Mouse (Mus musculus): ENCODE results near the gene Ephx4. TPM values are rescaled to one million over a fixed set of nuclear protein-coding genes. Genes with fewer than 3 reads are reported as not detected.
"Not testable (repeated sequence)": the region's sequence is repeated elsewhere in the genome, so short reads cannot be mapped to it uniquely, and the experiment has no call there.

The Ephx4 gene
- total RNA-seq (2021) = under 1 TPM in 1 of 2 experiments, not detected in 1; 0.26 TPM

GRCm38 (mm10) chr5:107402436-107402835, at the start of gene Ephx4:
Gene Ephx4, plus strand, starts transcription at chr5:107402736.
- intact Hi-C loops (cut with DNase I) = no loop called here
- DNase-seq (ENCODE audit: low spot score) = no peak

- DNase-seq (ENCODE audit: low spot score) = no peak
- intact Hi-C loops (cut with DNase I) = no loop called here
These were observed 48.6 kb upstream of the Ephx4 start for GRCm38 (mm10) chr5:107353981-107354380.

- intact Hi-C loops (cut with DNase I) = loop anchor here (5.0 kb wide), 1 partner anchor 82 kb away; the partner anchor contains the start of gene Btbd8
- peak; percentile 11 for DNase-seq (ENCODE audit: low spot score)
These were observed 46.7 kb upstream of the Ephx4 start for GRCm38 (mm10) chr5:107355801-107356200.

DNA sequence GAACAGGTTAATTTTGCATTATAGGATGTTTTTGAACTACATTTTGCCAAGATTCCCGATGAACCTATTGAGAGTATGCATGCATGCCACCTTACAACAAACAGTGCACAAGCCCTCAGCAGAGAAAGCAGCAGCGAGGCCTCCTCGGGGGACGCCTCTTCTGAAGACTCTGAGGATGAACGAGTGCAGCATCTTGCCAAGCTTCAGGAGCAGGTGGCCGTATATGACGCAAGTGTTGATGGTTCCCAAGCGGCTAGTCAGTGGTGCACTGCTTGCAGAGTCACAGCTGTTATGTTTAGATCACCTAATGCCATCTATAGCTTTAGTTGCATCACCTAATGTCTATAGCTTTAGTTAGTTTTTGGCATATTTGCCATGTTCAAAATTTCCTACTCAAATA, 44.8 kb upstream of the Ephx4 start:
- DNase-seq (ENCODE audit: low spot score) = no peak
- intact Hi-C loops (cut with DNase I) = loop anchor here (5.0 kb wide), 1 partner anchor 80 kb away; the partner anchor contains the start of gene Btbd8

DNA sequence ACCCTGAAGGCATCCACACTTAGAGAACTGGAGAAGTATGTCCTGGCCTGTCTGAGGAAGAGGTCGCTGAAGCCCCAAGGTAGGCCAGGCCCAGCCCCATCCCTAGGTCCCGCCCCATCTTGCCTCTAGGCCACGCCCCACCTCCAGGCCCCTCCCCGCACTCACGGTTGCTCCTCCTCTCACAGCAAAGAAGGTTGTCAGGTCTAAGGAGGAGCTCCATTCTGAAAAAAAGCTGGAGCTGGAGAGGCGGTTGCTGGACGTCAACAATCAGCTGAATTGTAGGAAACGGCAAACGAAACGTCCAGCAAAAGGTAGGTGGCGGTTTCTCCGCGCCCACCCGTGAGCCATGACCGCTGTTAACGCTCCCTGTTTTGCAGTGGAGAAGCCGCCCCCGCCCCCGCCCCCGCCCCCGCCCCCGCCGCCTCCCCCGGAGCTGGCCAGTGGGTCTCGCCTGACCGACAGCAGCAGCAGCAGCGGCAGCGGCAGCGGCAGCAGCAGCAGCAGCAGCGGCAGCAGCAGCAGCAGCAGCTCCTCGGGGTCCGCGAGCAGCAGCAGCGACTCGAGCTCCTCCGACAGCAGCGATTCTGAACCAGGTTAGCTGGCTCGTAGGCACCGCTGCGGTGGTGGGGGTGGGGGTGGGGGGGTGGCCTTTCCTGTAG, 43.0 kb upstream of the Ephx4 start:
- intact Hi-C loops (cut with DNase I) = loop anchor here (5.0 kb wide), 1 partner anchor 78 kb away; the partner anchor contains the start of gene Btbd8
- peak; percentile 79 for DNase-seq (ENCODE audit: low spot score)

DNA sequence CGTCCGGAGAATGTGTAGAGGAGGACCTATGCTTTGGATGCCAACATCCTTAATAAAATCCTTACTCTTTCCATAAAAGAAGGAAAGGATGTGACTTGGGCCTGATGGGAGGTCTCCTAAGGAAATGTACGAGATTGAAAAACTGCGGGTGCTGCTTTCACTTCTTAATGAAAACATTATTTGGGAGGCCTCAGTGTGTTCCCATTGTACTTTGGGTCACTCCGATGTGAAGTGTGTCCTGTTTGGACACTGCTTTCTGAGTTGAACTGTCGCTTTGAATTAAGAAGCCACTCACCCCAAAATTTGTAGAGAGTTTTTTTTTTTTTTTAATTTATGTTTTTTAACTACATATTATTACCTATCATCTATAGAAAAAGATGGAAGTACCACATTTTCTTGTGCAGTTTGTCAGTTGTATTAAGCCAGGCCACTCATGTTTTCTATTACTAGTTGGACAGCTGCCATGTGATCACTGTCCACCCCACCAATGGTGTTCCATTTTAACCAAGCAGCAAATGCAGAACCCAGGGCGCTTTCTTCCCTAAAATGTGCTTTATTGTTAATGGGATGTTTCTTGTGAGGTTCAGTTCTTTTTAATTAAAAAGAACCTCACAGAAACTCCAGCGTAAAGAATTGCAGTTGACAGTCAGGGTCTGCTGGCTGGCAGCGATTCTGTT, 42.3 kb upstream of the Ephx4 start:
- intact Hi-C loops (cut with DNase I) = no loop called here
- DNase-seq (ENCODE audit: low spot score) = no peak

- intact Hi-C loops (cut with DNase I) = no loop called here
These were observed 32.5 kb upstream of the Ephx4 start for GRCm38 (mm10) chr5:107370040-107370439.

GRCm38 (mm10) chr5:107371335-107371734, 31.2 kb upstream of the Ephx4 start:
- intact Hi-C loops (cut with DNase I) = no loop called here
- DNase-seq (ENCODE audit: low spot score) = no peak

More at GRCm38 (mm10) chr5:107370040-107370439, 32.5 kb upstream of the Ephx4 start:
- no peak for DNase-seq (ENCODE audit: low spot score)

- intact Hi-C loops (cut with DNase I) = no loop called here
- no peak for DNase-seq (ENCODE audit: low spot score)
These were observed 29.3 kb upstream of the Ephx4 start for GRCm38 (mm10) chr5:107373256-107373655.

GRCm38 (mm10) chr5:107386448-107386847, 16.1 kb upstream of the Ephx4 start:
- DNase-seq (ENCODE audit: low spot score); intact Hi-C loops (cut with DNase I): not testable (repeated sequence)

- intact Hi-C loops (cut with DNase I) = no loop called here
- DNase-seq (ENCODE audit: low spot score) = no peak
These were observed 14.7 kb upstream of the Ephx4 start for GRCm38 (mm10) chr5:107387788-107388187.

DNA sequence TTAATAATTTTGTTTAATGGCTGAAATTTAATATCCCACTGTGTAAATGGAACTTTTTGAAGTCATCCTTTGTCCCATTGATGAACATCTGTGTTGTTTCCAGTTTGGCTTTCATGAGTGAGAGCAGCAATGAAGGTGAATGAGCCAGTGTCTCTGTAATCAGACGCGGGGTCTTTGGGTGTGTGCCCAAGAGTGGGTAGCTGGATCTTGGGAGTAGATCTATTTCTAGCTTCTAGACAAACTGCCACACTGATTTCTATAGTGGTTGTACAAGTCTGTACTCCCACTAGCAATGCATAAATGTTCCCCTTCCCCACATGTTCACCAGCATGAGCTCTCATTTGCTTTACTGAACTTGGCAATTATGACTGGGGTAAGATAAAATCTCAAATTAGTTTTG, 13.2 kb upstream of the Ephx4 start:
- intact Hi-C loops (cut with DNase I) = no loop called here
- DNase-seq (ENCODE audit: low spot score) = no peak

DNA sequence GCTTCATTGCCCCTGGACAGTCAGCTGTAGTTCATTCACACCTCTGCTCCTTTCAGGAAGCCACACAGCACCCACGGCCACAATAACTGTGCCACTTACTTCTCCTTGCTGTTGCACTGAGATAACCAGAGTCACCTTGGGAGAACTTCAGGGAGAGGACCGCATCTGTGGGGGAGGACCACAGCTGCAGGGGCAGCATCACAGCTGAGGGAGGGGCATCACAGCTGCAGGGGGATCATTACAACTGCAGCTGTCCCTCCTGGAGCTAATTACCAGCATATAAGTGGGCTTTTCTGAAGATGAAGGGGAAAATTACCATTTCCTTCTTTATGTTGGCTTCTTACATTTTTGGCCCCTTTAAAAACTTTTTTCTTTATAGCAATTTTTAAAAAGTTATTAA, 8.1 kb upstream of the Ephx4 start:
- DNase-seq (ENCODE audit: low spot score) = no peak
- intact Hi-C loops (cut with DNase I) = no loop called here

GRCm38 (mm10) chr5:107403011-107403946, 743 bp downstream of the Ephx4 start:
- intact Hi-C loops (cut with DNase I) = no loop called here
- DNase-seq (ENCODE audit: low spot score) = no peak

GRCm38 (mm10) chr5:107403947-107404684, 1.6 kb downstream of the Ephx4 start:
- DNase-seq (ENCODE audit: low spot score) = no peak
- intact Hi-C loops (cut with DNase I) = no loop called here

- DNase-seq (ENCODE audit: low spot score) = no peak
- intact Hi-C loops (cut with DNase I) = no loop called here
These were observed 2.8 kb downstream of the Ephx4 start for GRCm38 (mm10) chr5:107405361-107405760.

DNA sequence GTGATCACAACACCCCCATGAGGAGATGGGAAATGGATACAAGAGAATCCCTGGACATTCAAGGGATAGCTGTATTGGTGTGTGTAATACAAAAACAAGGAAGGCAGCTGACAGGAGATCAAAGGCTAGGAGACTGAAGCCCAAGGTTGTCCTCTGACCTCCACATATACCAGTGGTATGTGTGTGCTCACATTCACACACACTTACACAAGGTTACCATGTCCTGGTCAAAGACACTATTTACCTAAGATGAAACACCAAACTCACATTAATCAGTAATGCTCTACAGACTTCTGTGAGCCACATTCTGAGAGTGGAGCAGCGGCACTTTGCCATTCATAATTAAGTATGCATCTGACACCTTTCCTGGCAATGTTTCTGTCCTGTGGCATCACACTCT, 7.8 kb downstream of the Ephx4 start:
- intact Hi-C loops (cut with DNase I) = no loop called here
- DNase-seq (ENCODE audit: low spot score) = no peak

GRCm38 (mm10) chr5:107411326-107411725, 8.8 kb downstream of the Ephx4 start:
- DNase-seq (ENCODE audit: low spot score) = no peak
- intact Hi-C loops (cut with DNase I) = no loop called here

DNA sequence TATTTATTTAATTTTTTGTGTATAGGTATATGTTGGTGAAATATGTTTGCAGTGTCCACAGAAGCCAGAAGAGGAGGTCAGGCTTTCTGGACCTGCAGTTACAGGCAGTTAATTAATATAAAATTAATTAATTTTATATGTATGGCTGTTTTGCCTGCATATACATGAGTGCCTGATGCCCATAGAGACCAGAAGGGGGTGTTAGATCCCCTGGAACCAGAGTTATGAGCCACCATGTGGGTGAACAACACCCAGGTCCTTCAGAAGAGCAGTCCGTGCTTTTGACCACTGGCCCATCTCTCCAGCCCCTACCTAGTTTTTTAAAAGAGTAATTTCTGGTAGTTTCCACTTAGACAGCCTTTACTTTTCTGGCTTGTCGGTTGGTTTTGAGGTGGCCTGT, 9.7 kb downstream of the Ephx4 start:
- intact Hi-C loops (cut with DNase I) = no loop called here
- DNase-seq (ENCODE audit: low spot score) = no peak

DNA sequence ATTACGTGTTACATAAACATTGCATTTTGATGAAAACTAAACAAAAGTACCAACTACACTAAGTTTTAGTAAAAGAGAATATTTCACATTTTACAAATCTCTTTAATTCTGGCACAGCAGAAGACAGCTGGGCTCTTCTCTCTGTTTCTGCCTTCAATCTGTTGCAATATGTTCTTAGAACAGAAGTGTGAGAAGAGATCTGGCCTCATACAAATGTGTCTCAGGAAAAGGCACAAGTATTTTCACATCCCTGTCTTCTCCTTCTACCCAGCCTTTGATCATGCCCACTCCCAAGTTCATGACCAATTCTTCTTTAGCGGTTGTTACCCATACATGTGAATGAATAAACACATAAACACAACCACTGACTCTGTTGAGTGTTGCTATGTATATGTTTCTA, 12.6 kb downstream of the Ephx4 start:
- DNase-seq (ENCODE audit: low spot score) = no peak
- intact Hi-C loops (cut with DNase I) = no loop called here
